Mouse (Mus musculus): Measurements from ENCODE around the gene 1700010B08Rik. TPM values are rescaled to one million over a fixed set of nuclear protein-coding genes. Genes with fewer than 3 reads are reported as not detected.
A peak's percentile ranks its signal among the peaks of the same experiment; 100 is the strongest.
"Not testable (repeated sequence)": the region's sequence is repeated elsewhere in the genome, so short reads cannot be mapped to it uniquely, and the experiment has no call there.

1700010B08Rik gene
- polyA plus RNA-seq, 1 experiment from 2014 or later: not detected

DNA sequence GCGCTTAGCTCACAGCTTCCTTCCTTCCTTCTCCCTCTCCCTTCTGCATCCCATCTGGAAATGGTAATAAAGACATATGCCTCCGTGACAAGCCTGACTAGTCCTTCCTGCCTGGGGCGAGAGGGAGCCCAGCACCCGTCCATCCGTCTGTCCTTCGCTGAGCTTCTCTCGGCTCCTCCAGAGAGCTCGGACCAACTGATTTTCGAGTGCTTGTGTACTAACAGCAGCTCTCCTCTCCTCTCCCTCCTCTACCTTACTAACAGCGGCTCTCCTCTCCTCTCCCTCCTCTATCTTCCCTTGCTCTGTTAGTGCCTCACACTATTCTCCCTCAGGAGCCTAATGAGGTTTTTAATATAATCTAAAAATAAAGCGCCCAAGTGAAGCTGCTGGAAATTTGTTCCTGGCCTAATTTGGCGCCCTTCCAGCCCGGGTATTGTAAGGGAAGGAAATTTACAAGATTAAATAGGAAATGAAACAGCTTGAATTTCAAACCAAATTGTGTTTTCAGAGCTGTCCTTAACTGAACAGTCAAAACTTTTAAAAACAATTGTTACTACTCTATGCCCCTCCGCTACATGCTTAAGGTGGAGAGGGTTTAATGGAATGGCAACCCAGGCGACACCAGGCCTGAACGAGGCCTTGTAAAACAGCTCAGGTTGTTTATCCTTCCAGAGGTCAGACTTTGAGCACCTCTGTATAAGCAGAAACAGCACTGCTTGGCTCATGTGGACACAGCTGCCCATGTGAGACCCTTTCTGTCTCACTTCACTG lies 16.9 kb upstream of the 1700010B08Rik start:
- Histone ChIP-seq H3K27me3 (no peaks in the 10 kb centered on the region), H3K4me2 (replicated peaks) (no peak overlapping the region), H3K4me3 (no peak overlapping the region), H3K9me3 (no peaks in the 10 kb centered on the region), H3K9ac (replicated peaks) (no peak overlapping the region), H3K4me1 (peaks cover 8% of the 10 kb centered on the region; the same call in 1 of the 2 replicates), H3K36me3 (peaks cover 31% of the 10 kb centered on the region), H3K27ac (replicated peaks) (peak overlapping the region; percentile 20; the same call in 1 of the 2 replicates)
- no peak for ATAC-seq (replicated peaks)
- 71% methylated on average over 16 of the region's 16 CpGs for WGBS

DNA sequence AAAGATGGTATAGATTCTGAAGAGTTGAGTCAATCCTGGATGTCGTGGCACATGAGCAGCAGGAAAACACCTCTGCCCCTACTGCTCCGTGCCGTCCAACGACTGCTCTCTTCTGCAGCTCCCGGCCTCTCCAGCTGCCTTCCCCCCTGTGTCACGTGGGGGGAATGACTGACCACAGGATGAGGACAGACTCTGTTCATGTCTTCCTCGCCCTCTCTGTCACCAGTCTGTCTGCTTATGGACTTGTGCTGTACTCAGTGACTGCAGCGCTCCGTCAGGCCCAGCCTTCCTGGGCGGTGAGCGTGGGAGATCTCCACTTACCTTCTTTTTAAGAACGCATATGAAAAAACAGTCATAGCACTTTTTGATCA lies 16.4 kb upstream of the 1700010B08Rik start:
- Histone ChIP-seq H3K4me3 (no peak overlapping the region), H3K4me2 (replicated peaks) (no peak overlapping the region), H3K9ac (replicated peaks) (no peak overlapping the region), H3K27ac (replicated peaks) (no peak overlapping the region), H3K27me3 (no peaks in the 10 kb centered on the region), H3K4me1 (peaks cover 8% of the 10 kb centered on the region; the same call in 1 of the 2 replicates), H3K9me3 (no peaks in the 10 kb centered on the region), H3K36me3 (peaks cover 27% of the 10 kb centered on the region)
- ATAC-seq (replicated peaks): no peak
- WGBS: 89% methylated on average over 12 of the region's 12 CpGs

DNA sequence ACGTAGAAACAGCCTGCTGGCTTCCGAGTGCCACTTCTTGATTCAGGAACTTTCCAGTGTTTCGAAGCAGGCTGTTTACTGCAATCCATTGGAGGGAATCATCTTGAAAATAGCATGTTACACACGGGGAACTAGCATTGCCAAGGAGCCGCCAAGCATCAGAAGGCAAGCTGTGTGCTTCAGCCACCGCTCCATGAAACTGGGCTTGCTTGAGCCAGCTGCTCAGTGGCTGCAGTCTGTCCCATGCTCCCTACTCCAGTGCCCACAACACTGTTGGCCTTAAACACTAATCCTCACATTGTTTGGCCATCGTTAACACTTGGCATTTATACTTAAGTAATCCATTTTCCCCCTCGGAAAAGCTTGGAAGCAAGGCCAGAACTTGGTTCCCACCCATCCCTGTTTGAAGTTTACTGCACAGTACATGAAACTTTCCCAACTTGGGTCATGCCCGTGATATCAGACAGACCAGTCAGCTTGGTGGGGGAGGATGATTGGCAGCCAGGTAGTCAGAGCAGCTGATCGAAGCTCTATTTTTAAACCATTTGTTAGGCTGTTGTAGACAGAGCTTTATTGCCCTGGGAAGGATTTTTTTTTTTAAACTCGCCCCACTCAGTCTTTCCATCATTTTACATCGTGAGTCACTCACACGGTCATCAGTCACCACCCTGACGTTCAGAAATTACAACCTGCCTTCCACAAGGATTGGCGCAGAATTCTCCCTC lies 13.2 kb upstream of the 1700010B08Rik start:
- peaks cover 12% of the 10 kb centered on the region; the same call in 1 of the 2 replicates for H3K36me3 ChIP-seq
- no peaks in the 10 kb centered on the region for H3K27me3 ChIP-seq
- no peak overlapping the region for H3K4me2 ChIP-seq (replicated peaks)
- H3K9ac ChIP-seq (replicated peaks): no peak overlapping the region
- H3K27ac ChIP-seq (replicated peaks): no peak overlapping the region
- no peak overlapping the region for H3K4me3 ChIP-seq
- 70% methylated on average over 15 of the region's 15 CpGs for WGBS
- no peaks in the 10 kb centered on the region for H3K9me3 ChIP-seq
- no peak for ATAC-seq (replicated peaks)
- H3K4me1 ChIP-seq: peaks cover 11% of the 10 kb centered on the region

DNA sequence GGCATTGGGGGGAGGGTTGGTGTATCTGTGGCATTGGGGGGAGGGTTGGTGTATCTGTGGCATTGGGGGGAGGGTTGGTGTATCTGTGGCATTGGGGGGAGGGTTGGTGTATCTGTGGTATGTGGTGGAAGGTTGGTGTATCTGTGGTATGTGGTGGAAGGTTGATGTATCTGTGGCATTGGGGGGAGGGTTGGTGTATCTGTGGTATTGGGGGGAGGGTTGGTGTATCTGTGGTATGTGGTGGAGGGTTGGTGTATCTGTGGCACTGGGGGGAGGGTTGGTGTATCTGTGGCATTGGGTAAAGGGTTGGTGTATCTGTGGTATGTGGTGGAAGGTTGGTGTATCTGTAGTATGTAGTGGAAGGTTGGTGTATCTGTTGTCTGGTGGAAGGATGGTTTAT lies 11.6 kb upstream of the 1700010B08Rik start:
- H3K4me1 ChIP-seq; ATAC-seq (replicated peaks); H3K9me3 ChIP-seq; H3K9ac ChIP-seq (replicated peaks); H3K27me3 ChIP-seq; H3K4me2 ChIP-seq (replicated peaks); H3K4me3 ChIP-seq; H3K27ac ChIP-seq (replicated peaks); H3K36me3 ChIP-seq: not testable (repeated sequence)

DNA sequence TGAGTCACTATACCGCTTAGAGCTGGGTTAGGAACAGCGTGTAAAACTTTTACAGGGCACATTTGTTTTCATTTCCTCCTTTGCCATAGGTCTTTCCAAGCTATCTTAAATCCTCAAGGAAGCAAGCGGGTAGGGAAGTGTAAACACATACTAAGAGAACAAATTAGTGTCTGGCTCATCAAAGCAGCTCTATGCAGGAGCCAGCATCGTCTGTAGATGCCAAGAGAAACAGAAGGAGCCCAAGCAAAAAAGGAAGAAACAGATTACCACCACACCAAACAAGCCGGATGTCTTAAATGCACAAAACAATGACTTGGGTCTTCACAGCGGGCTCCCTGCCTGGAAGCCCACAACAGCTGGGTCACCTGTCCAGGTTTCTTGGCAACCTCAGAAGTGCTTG lies 9.0 kb upstream of the 1700010B08Rik start:
- peak; percentile 24; the same call in 1 of the 2 replicates for ATAC-seq (replicated peaks)
- no peaks in the 10 kb centered on the region for H3K36me3 ChIP-seq
- H3K4me3 ChIP-seq: no peak overlapping the region
- no peaks in the 10 kb centered on the region for H3K27me3 ChIP-seq
- no peak overlapping the region for H3K4me2 ChIP-seq (replicated peaks)
- H3K9ac ChIP-seq (replicated peaks): no peak overlapping the region
- H3K27ac ChIP-seq (replicated peaks): no peak overlapping the region
- H3K4me1 ChIP-seq: peaks cover 7% of the 10 kb centered on the region
- H3K9me3 ChIP-seq: no peaks in the 10 kb centered on the region
- WGBS: 60% methylated on average over 6 of the region's 6 CpGs

DNA sequence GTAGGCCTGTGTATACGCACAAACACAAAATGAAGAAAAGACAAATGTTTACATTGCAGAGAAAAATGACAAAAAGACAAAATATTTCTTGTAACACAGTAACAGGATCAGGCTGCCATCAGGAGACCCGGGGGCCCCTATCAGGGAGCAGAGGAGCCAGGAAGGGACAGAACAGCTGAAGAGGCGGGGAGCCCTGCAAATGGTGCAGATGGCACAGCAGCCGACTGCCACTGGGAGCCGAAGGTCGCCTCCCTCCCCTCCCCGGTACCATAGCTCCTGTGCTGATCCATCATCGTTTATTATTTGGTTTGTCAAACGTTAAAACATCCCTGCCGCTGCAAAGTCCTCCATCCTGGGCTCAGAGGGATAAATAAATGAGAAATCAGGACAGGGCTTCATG lies 6.6 kb upstream of the 1700010B08Rik start:
- Histone ChIP-seq H3K27ac (replicated peaks) (no peak overlapping the region), H3K27me3 (no peaks in the 10 kb centered on the region), H3K9me3 (no peaks in the 10 kb centered on the region), H3K9ac (replicated peaks) (no peak overlapping the region), H3K4me1 (peaks cover 7% of the 10 kb centered on the region), H3K4me3 (no peak overlapping the region), H3K4me2 (replicated peaks) (no peak overlapping the region), H3K36me3 (no peaks in the 10 kb centered on the region)
- 49% methylated on average over 10 of the region's 10 CpGs for WGBS
- ATAC-seq (replicated peaks): no peak

DNA sequence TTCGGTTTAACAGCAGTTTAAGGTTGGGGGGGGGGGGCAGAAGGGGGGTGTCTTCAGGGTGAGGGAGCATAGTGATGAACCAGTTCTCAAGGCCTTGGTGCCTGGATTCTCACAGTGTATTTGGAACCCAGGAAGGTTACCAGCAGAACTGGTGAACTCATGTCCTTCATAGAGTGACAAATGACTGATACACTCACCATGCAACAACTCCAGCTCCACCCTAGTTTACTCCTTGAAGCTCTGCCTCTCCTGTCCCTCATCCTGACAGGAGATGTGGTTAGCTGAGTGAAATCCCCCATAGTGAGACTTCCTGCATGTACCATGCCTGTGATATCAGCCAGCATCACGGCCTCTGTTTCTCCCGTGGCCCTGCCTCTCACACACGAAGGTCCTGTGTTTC lies 6.0 kb upstream of the 1700010B08Rik start:
- Histone ChIP-seq H3K4me3 (no peak overlapping the region), H3K27ac (replicated peaks) (no peak overlapping the region), H3K4me1 (peaks cover 7% of the 10 kb centered on the region), H3K4me2 (replicated peaks) (no peak overlapping the region), H3K9ac (replicated peaks) (no peak overlapping the region), H3K36me3 (no peaks in the 10 kb centered on the region), H3K27me3 (no peaks in the 10 kb centered on the region), H3K9me3 (no peaks in the 10 kb centered on the region)
- 71% methylated on average over 4 of the region's 4 CpGs for WGBS
- ATAC-seq (replicated peaks): no peak

DNA sequence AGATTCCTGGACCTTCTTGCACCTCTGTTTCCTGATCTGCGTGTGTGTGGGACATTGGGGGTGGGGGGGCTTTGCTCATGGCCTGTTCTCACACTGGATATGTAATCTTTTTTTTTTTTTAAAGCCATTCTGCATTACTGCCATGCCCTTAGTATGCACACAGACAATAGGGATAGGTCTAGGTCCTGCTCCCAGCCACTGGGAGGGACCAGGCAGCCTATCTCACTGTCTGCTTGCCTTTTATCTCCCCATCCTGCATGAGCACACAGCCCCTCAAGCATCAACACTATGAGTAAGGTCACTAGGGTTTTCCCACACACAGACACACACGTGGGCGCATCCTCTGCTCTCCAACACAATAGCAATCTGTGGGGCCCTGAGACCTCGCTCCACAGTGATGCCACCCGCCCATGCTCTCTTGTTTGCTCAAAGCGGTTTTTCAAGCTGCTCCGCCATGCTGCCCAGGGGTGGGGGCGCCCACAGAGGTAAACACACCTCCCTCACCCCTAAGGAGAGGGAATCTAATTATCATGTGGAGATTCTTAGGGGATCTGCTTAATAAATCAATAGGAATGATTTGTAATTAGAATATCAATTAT lies 4.5 kb upstream of the 1700010B08Rik start:
- no peaks in the 10 kb centered on the region for H3K27me3 ChIP-seq
- no peak overlapping the region for H3K9ac ChIP-seq (replicated peaks)
- 0 out of 2 replicates have a peak, but pooled peaks have one; percentile 12 for ATAC-seq (replicated peaks)
- no peak overlapping the region for H3K4me3 ChIP-seq
- H3K4me2 ChIP-seq (replicated peaks): no peak overlapping the region
- peaks cover 7% of the 10 kb centered on the region for H3K4me1 ChIP-seq
- no peaks in the 10 kb centered on the region for H3K9me3 ChIP-seq
- no peak overlapping the region for H3K27ac ChIP-seq (replicated peaks)
- no peaks in the 10 kb centered on the region for H3K36me3 ChIP-seq
- 36% methylated on average over 8 of the region's 8 CpGs for WGBS

DNA sequence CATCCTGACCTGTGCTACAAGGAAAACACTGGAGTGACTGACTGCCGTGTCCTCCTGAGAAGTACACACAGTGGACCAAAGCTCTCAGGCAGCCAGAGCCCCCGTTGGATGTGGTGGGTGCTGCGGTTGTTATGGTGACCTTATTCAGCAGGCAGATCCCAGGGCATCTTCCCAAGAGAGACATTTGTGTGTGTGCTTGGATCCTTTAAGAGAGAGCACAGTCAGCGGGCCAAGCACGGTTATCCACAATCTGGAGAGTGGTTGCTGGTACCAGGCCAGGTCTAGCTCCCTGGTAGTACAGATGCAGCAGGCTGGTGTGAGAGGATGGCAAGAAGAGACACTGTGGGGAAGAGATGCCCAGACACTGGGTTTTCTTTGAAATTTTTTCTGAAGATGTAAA lies 2.2 kb upstream of the 1700010B08Rik start:
- H3K9me3 ChIP-seq: no peaks in the 10 kb centered on the region
- ATAC-seq (replicated peaks): no peak
- 73% methylated on average over 5 of the region's 5 CpGs for WGBS
- H3K27ac ChIP-seq (replicated peaks): no peak overlapping the region
- H3K4me3 ChIP-seq: no peak overlapping the region
- no peaks in the 10 kb centered on the region for H3K27me3 ChIP-seq
- no peak overlapping the region for H3K4me2 ChIP-seq (replicated peaks)
- H3K9ac ChIP-seq (replicated peaks): no peak overlapping the region
- H3K4me1 ChIP-seq: peaks cover 4% of the 10 kb centered on the region; the same call in 1 of the 2 replicates
- H3K36me3 ChIP-seq: no peaks in the 10 kb centered on the region

DNA sequence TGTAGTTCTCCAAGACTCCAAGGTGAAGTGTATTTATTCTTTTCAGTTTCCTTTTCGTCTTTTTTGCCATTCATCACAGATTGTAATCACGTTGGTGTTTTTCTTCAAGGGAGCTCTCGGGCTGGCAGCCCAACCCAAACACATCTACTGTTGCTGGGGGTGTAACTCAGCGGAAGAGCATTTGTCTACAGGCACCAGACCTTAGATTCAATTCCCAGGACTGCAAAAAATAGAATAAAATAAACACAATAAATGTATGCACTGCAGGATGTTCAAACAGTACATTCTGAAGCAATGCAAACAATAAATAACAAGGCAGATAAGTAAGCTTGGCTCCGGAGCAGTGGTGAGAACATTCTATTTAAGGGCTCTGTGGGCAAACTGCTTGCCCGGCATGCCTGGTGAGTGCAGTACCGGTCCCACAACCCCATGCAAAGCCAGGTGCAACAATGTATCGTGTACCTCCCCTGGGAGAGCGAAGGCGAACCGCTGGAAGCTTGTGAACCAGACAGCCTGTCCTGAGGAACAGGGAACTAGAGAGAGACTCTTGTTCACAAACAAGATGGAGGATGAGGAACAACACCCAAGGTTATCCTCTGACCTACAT lies 3.1 kb downstream of the 1700010B08Rik start:
- WGBS: 73% methylated on average over 11 of the region's 11 CpGs
- H3K4me1 ChIP-seq: peaks cover 3% of the 10 kb centered on the region; the same call in 1 of the 2 replicates
- ATAC-seq (replicated peaks): no peak

DNA sequence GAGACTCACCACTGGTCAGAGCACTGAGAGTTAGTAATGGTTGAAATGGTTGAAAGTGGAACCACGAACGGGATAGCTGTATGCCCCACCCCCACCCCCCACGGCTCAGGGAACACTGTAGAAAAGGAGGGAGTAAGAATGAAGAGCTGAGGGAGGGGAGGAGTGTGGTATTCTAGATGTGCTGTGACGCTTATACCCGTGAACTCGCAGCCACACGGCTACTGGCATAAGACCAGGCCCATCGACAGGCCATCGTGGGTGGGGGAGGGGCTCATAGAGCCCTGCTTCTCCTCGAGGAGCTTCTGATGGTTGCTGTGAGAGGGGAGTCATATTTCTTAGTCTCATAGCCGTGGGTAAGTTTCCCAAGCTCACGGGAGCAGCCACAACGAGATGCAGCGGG lies 5.2 kb downstream of the 1700010B08Rik start:
- no peaks in the 10 kb centered on the region for H3K36me3 ChIP-seq
- ATAC-seq (replicated peaks): no peak
- no peak overlapping the region for H3K4me2 ChIP-seq (replicated peaks)
- WGBS: 53% methylated on average over 14 of the region's 14 CpGs
- H3K27me3 ChIP-seq: no peaks in the 10 kb centered on the region
- no peaks in the 10 kb centered on the region for H3K9me3 ChIP-seq
- H3K4me1 ChIP-seq: peaks cover 3% of the 10 kb centered on the region; the same call in 1 of the 2 replicates
- no peak overlapping the region for H3K27ac ChIP-seq (replicated peaks)
- H3K9ac ChIP-seq (replicated peaks): no peak overlapping the region
- no peak overlapping the region for H3K4me3 ChIP-seq

More for the DNA sequence above, 3.1 kb downstream of the 1700010B08Rik start:
- no peaks in the 10 kb centered on the region for H3K36me3 ChIP-seq
- H3K4me2 ChIP-seq (replicated peaks): no peak overlapping the region
- H3K27ac ChIP-seq (replicated peaks): no peak overlapping the region
- H3K9ac ChIP-seq (replicated peaks): no peak overlapping the region
- H3K27me3 ChIP-seq: no peaks in the 10 kb centered on the region
- H3K4me3 ChIP-seq: no peak overlapping the region
- no peaks in the 10 kb centered on the region for H3K9me3 ChIP-seq

All from forebrain, embryonic 15.5 days (tissue).